Mouse (Mus musculus): ENCODE measurements around the gene Ncf1.

Gene Ncf1

DNA sequence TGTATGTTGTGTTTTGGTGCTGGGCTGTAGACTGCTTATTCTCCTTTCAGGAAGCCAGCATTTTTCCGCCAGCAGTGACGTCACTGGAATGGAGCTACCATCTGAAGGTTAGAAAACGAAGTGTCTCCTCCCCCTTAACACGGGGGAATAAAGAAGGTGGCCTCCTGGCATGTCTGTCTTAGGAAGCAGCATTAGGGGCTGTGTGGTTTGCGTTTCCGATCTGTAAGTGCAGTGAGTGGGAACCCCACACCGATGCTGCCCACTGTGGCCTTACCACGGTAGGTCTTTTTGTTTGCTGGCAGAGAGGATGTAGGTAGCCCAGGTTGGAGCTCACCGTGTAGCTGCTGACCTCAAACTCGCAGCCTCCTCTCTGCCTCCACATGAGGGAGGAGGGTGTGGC is 22.7 kb downstream of the Ncf1 start:
- DNase-seq = no peak

DNA sequence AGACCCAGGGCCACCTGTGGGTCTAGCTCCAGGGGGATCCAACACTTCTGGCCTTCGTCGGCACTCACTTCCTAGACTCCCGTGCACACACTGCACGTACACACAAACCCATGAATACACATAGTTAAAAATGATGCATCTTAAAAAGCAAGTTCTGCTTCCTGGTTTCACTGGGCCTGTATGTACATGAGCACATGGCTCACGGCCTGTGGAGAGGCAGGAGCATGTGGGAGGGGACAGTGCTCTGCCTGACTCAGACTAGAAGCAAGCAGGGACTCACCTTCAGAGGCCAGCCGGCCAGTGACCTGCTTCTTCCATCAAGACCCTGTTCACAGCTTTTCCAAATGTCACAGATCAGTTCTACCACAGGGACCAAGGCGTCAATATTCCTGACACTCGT is 35.8 kb downstream of the Ncf1 start:
- DNase-seq = no peak

DNA sequence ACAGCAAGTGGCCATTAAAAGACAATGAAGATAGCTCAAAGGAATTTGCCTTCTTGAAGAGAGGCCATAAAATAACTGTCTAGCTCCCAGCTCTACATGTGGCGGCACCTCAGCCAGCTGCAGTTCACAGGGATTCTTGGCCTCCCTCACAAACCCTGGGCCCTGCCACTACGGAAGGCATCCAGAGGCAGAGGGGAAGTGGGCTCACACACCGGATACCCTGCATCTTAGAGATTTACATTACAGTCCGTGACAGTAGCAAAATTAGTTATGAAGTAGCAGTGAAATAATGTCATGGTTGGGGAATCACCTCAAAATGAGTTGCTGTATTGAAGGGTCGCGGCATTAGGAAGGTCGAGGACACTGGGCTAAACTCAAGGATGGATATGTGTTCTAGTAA is 40.9 kb downstream of the Ncf1 start:
- no peak for DNase-seq

DNA sequence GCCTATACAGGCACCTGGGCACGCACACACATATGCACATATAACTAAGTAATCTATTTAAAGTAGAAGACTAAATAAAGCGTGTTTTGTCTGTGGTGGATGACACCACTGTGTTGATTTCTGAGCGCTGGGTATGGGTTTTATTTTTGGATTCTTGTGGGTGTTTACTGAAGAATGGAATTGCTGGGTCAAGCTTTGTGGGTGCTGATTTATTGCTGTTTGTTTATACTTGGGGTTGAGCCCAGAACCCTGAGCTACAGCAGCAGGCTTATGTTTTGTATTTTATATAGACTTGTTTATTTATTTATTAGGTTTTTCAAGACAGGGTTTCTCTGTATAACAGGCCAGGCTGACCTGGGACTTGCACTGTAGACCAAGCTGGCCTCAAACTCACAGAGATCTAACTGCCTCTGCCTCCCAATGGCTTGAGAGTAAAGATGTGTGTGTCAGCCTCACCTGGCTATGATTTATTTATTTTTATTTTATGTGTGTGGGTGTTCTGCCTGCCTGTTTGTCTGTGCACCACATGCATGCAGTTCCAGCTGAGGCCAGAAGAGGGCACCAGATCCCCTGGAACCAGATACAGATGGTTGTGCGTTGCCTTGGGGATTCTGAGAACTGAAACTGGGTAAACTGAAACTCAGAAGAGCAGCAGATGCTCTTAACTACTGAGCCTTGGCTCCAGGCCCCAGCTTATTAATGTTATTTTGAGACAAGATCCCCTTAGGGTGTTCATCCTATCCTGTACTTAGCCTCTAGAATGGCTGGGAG is 42.3 kb downstream of the Ncf1 start:
- peak; percentile 71 for DNase-seq

DNA sequence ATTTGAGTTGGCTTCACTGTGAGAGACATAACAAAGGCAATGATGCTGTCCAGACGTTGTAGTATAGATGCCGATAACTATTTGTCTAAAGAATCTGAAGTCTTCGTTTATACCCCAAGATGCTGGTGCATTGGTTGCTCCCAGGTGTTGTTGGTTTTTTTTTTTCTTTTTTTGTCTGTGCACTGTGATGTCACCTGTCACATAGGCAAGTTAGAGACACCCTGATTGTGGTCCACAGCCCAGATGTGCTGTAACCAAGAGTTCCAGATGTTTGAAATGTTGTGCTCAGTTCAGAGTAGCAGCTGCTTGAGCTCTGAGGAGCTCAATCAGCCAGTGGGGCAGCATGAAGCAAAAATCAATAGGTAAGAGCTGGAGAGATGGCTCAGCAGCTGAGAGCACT is 43.4 kb downstream of the Ncf1 start:
- DNase-seq = no peak

DNA sequence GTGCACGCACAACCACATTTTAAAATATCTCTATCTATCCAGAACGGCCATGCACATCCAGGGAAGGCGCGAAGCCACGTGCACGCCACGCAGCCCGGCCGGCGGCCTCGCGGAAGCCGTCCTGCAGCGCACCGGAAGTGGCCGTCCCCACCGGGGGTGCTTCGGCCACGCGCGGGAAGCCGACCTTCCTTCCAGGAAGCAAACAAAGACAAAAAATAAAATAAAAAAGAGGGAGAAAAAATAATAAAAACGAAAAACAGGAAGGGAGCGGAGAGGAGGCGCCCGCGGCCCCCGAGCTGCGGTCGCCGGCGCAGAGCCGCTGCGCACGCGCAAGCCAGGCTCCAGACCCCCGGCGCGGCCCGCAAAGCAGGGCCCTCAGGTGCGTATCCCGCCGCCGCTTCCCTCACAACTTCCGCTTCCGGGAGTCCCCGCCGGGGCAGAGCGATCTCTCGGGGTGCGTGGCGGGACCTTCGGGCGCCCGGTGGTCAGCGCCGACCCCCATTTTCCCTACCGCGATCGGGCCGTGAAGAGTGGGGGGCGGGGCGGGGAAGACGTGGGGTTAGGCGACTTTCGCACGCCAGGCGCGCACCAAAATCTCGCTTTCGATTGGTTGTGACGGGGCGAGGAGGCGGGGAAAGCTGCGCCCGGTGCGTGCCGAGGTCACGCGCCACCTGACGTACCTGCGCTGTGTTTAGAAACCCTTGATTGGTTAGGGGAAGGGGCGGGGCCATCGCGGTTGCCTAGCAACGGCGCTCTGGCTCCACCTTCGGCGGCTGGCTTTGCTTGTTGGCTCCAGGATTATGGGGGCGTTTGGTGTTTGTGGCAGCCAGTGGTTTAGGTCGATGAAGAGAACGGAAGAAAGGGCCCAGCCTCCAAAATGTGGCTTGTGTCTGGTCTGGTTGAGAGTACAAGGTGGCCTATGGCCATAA is 45.3 kb downstream of the Ncf1 start, which contains the start of gene Gtf2ird2:
Gene Gtf2ird2 (plus strand): TSS at position 140 of the 929 bp plus-strand sequence.
- DNase-seq = peak; percentile 99

DNA sequence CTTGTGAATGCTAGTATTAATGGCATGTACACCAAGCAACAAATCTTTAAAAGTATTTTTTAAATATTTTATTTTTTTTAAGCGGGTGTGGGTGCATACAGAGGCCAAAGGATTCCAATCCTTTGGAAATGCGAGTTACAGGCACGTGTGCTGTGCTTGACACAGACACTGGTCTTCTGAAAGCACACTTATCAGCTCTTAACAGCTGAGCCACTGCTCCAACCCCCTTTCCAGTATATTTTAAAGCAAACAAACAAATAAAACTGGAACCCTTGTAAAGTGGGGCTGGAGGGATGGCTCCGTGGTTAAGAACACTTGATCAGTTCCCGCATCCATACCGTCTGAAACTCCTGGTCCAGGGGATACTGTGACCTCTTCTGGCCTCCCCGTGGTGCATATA is 46.3 kb downstream of the Ncf1 start:
- DNase-seq = no peak

DNA sequence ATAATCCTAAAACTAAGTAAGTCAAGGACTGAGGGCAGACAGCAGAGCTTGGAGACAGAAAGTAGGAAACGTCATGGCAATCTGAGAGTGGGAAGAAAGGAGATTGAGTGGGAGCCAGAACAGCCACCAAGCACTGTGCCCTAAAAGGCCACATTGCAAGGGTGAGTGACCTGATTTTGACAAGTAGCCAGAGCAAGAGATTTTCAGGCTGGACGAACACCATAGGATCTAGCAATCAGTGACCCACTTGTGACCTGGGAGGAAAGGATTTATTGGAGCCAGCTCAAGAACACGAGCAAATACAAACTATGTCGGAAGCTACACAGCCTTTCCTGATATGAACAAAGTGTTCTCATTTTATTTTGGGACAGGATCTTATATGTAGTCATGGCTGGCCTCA is 46.7 kb downstream of the Ncf1 start:
- DNase-seq = peak; percentile 22

DNA sequence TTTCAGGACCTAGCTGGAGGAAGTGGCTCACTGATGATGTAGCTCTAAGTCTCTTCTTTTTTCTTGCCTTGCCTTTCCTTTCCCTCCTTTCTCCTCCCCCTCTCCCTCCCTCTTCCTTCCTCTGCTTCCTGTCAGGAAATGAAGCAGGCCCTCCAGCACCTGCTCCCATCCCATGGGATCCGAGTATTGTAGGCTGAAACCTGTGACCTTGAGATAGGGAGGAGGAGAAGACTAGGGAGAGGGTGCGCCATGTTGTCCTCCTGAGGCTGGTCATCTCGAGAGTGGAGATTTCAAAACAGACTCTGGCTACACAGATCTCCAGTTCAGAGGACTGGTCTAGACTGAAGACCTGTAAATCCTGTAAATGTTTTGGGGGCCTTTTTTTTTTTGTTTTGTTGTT is 47.3 kb downstream of the Ncf1 start:
- DNase-seq = no peak

DNA sequence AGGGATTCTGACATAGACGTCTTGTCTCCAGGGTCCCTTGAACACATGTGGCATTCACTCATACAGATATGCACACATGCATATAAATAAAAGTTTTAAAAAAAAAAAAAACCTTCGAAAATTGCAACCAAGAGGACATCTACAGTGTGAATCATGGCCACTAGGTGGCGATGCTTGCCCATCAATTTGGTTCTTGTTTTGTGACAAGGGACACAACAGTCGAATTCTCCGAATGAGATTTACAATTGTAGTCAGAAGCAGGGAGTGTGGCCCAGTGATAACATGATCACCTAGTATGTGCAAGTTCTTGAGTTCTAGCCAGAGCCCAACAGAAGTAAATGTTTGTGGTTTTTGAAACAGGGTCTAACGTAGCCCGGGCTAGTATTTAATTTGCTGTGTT is 49.6 kb downstream of the Ncf1 start:
- peak; percentile 93 for DNase-seq

DNA sequence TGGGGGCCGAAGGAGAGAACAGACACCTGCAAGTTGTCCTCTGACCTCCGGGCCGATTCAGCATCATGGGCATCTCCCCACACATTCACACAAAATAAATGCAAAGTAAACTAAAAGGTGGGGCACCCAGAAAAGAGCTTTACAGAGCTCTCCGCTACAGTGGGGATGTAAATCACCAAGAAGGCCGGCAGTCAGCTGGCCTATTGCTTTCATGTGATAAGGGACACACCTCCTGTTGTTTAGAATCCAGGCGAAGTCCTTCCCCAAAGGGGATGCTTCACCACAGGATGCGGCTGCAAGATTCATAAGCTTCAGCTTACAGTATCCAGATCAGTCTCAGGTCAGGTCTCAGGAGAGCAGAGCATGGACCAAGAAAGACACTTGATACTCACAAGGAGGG is 50.9 kb downstream of the Ncf1 start:
- DNase-seq = no peak

DNA sequence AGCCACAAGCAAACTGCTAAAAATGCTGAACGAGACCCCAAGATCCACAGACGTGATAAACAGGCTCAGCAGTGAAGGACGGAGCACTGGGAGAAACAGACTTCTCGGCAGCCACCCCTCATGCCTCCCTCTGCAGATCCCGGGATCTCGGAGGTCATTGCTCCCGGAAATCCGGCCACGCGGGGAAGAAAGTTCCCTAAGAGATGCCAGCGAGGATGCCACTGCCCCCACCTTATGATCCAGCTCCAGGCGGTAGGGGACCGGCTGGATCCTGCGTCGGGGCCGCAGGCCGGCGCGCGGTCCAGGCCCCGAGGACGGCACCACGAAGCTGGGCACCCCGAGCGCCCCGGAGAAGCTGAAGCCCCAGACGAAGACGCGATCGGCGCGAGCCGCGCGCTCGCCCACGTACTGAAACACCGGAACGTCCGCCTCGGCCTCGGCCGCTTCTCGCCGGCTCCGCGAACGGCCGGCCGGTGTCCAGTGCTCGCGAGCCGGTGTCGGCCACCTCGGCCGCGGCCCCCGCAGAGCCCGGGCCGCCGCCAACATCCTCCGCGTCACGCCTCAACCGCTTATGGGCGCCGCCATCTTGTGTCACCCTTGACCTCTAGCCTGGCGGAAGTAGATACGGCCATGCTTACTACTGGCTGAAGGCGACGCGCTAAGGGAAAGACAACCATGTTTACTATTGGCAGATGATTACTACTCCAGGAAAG is 53.1 kb downstream of the Ncf1 start, which contains the start of gene Rcc1l:
Gene Rcc1l (minus strand): TSS at position 606 of the 713 bp plus-strand sequence.
- peak; percentile 91 for DNase-seq

DNA sequence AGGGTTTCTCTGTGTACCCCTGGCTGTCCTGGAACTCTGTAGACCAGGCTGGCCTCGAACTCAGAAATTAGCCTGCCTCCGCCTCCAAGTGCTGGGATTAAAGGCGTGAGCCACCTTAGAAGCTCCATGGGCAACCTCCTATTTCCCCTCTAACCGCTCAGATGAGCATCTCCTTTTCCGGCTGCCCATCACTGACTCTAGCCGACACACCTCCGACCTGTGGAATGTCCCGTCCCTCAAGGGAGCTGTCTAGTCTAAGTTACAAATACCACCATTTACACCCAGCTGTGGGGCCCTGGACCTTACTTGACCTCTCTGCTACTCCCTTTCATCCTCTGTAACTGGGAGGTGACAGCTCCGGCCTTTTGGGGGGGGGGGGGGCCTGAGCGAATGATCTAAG is 53.7 kb downstream of the Ncf1 start:
- peak; percentile 34 for DNase-seq

DNA sequence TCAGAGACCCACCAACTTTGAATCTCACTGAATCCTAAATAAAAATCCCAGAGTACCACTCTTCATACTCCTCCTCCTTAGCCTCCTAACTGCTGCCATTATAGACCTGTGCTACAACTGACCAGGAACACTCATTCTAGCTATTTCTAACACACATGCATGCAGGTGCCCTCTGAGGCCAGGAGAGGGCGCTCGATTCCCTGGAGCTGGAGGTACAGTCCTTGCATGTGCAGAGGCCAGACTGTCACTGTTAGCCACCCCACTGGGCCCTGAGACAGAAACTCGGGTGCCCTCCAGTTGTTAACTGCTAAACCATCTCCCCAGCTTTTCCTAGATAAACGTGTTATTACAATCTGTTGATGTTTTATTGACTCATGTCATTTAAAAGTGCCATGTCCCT is 56.2 kb downstream of the Ncf1 start:
- peak; percentile 49 for DNase-seq

DNA sequence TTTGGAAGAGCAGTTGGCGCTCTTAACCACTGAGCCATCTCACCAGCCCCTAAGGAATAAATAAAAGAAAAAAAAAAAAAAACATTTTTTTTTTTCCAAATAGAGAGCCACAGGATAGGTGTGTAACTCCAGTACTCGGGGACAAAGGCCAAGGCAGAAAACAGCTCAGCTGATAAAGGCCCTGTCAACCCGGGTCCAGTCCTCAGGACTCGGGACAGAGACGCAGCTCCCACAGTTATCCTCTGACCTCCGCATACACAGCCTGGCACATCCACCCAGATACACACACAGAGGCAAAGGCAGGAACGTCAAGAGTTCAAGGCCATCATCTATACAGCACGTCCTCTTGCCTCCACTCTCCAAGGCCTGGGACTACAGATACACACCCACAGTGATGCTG is 59.3 kb downstream of the Ncf1 start:
- DNase-seq = no peak

All from kidney, postnatal 10 days (tissue).